Mouse (Mus musculus): ENCODE data around the gene Fam107b. TPM values are rescaled to one million over a fixed set of nuclear protein-coding genes. Genes with fewer than 3 reads are reported as not detected.
A peak's percentile ranks its signal among the peaks of the same experiment; 100 is the strongest.

The Fam107b gene
- 38.7 and 39.9 TPM in 2 replicates for polyA plus RNA-seq (2014; fragmentation: Nextera tagmentation; extraction: Ambion mirVana)

DNA sequence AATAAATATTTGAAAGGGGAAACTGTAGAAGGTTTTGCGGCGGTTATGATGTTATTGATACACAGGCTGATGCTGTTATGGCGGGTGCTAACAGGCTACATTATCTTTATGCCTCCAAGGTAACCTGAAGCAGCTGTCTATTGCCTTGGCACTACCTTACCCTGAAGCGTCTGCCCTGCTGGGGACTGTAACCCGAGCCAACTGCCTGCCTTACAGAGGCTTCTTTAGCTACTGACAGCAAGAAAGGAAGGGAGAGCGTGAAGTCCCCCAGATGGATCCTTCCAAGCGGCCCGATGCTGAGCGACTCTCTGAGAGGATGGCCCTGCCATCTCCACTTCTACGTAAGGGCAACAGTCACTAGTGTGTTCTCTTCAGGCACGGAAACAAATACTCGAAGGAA, at the start of gene Fam107b:
TSS of gene Fam107b (plus strand) at position 303 of the 400 bp plus-strand sequence.
- Histone ChIP-seq H3K9me3 (ENCODE audit: control insufficient read depth, low read length) (no peaks in the 10 kb centered on the region), H3K27ac (no peak within 1 kb of the TSS), H3K27me3 (ENCODE audit: control insufficient read depth, insufficient read depth, low read length) (no peaks in the 10 kb centered on the region), H3K36me3 (replicated peaks; ENCODE audit: control insufficient read depth, insufficient read depth) (no peaks in the 10 kb centered on the region), H3K4me1 (replicated peaks; ENCODE audit: control insufficient read depth, insufficient read depth, low read length) (no peaks in the 10 kb centered on the region), H3K4me3 (replicated peaks; ENCODE audit: low read length) (no peak within 1 kb of the TSS), H3K4me2 (replicated peaks) (no peak within 1 kb of the TSS), H3K9ac (no peak within 1 kb of the TSS)
- ATAC-seq (ENCODE audit: low FRiP score), result no peak
- WGBS, result 76% methylated on average over 12 of the region's 12 CpGs
- DNase-seq (ENCODE audit: low spot score), result no peak

GRCm38 (mm10) chr2:3522558-3522957, 47.7 kb upstream of the Fam107b start:
- no peak for DNase-seq (ENCODE audit: low spot score)
- H3K4me1 ChIP-seq (replicated peaks; ENCODE audit: control insufficient read depth, insufficient read depth, low read length), result no peaks in the 10 kb centered on the region
- no peak for ATAC-seq (ENCODE audit: low FRiP score)
- H3K9me3 ChIP-seq (ENCODE audit: control insufficient read depth, low read length), result no peaks in the 10 kb centered on the region
- H3K4me2 ChIP-seq (replicated peaks), result no peak overlapping the region
- H3K4me3 ChIP-seq (replicated peaks; ENCODE audit: low read length), result no peak overlapping the region
- 92% methylated on average over 4 of the region's 4 CpGs for WGBS
- no peak overlapping the region for H3K9ac ChIP-seq
- no peaks in the 10 kb centered on the region for H3K27me3 ChIP-seq (ENCODE audit: control insufficient read depth, insufficient read depth, low read length)
- no peak overlapping the region for H3K27ac ChIP-seq
- H3K36me3 ChIP-seq (replicated peaks; ENCODE audit: control insufficient read depth, insufficient read depth), result no peaks in the 10 kb centered on the region

GRCm38 (mm10) chr2:3526288-3526687, 44.0 kb upstream of the Fam107b start:
- H3K9ac ChIP-seq, result no peak overlapping the region
- ATAC-seq (ENCODE audit: low FRiP score), result no peak
- no peaks in the 10 kb centered on the region for H3K27me3 ChIP-seq (ENCODE audit: control insufficient read depth, insufficient read depth, low read length)
- H3K4me2 ChIP-seq (replicated peaks), result no peak overlapping the region
- H3K27ac ChIP-seq, result no peak overlapping the region
- DNase-seq (ENCODE audit: low spot score), result no peak
- H3K4me1 ChIP-seq (replicated peaks; ENCODE audit: control insufficient read depth, insufficient read depth, low read length), result no peaks in the 10 kb centered on the region
- no peaks in the 10 kb centered on the region for H3K9me3 ChIP-seq (ENCODE audit: control insufficient read depth, low read length)
- H3K36me3 ChIP-seq (replicated peaks; ENCODE audit: control insufficient read depth, insufficient read depth), result no peaks in the 10 kb centered on the region
- H3K4me3 ChIP-seq (replicated peaks; ENCODE audit: low read length), result no peak overlapping the region
- WGBS, result 84% methylated on average over 6 of the region's 6 CpGs

- ATAC-seq (ENCODE audit: low FRiP score) (no peak), DNase-seq (ENCODE audit: low spot score) (no peak)
- 82% methylated on average over 9 of the region's 9 CpGs for WGBS
- Histone ChIP-seq H3K27ac (no peak overlapping the region), H3K9ac (no peak overlapping the region), H3K4me3 (replicated peaks; ENCODE audit: low read length) (no peak overlapping the region), H3K4me1 (replicated peaks; ENCODE audit: control insufficient read depth, insufficient read depth, low read length) (no peaks in the 10 kb centered on the region), H3K27me3 (ENCODE audit: control insufficient read depth, insufficient read depth, low read length) (no peaks in the 10 kb centered on the region), H3K9me3 (ENCODE audit: control insufficient read depth, low read length) (no peaks in the 10 kb centered on the region), H3K4me2 (replicated peaks) (no peak overlapping the region), H3K36me3 (replicated peaks; ENCODE audit: control insufficient read depth, insufficient read depth) (no peaks in the 10 kb centered on the region)
Observed at GRCm38 (mm10) chr2:3541307-3542079, 28.8 kb upstream of the Fam107b start.

DNA sequence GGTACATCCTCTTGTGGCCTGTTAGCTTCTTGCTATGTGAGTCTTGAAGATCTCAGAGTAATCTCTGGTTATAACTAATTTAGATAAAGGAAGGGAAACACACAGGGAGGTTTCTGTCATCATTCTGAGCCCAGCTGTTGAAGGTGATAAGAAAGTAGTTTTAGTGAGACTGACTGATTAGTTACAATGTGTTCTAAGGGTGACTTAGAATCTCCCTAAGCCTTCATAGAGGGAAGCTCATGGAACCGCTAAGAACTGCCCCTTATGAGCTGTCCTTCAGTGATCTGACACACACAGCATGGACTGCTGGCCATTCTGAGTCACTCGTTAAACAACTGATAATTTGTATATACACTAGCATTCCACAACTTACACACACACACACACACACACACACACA, 24.2 kb upstream of the Fam107b start:
- no peak overlapping the region for H3K4me3 ChIP-seq (replicated peaks; ENCODE audit: low read length)
- H3K27ac ChIP-seq, result no peak overlapping the region
- no peaks in the 10 kb centered on the region for H3K9me3 ChIP-seq (ENCODE audit: control insufficient read depth, low read length)
- WGBS, result 69% methylated on average over 2 of the region's 2 CpGs
- H3K4me2 ChIP-seq (replicated peaks), result no peak overlapping the region
- DNase-seq (ENCODE audit: low spot score) (no peak), ATAC-seq (ENCODE audit: low FRiP score) (no peak)
- H3K9ac ChIP-seq, result no peak overlapping the region
- H3K27me3 ChIP-seq (ENCODE audit: control insufficient read depth, insufficient read depth, low read length), result no peaks in the 10 kb centered on the region
- H3K36me3 ChIP-seq (replicated peaks; ENCODE audit: control insufficient read depth, insufficient read depth), result no peaks in the 10 kb centered on the region
- no peaks in the 10 kb centered on the region for H3K4me1 ChIP-seq (replicated peaks; ENCODE audit: control insufficient read depth, insufficient read depth, low read length)

- DNase-seq (ENCODE audit: low spot score) (peak; percentile 82), ATAC-seq (ENCODE audit: low FRiP score) (no peak)
- 4% methylated on average over 4 of the region's 4 CpGs for WGBS
- Histone ChIP-seq H3K27me3 (ENCODE audit: control insufficient read depth, insufficient read depth, low read length) (no peaks in the 10 kb centered on the region), H3K9ac (no peak overlapping the region), H3K27ac (no peak overlapping the region), H3K4me2 (replicated peaks) (no peak overlapping the region), H3K4me1 (replicated peaks; ENCODE audit: control insufficient read depth, insufficient read depth, low read length) (no peaks in the 10 kb centered on the region), H3K36me3 (replicated peaks; ENCODE audit: control insufficient read depth, insufficient read depth) (no peaks in the 10 kb centered on the region), H3K4me3 (replicated peaks; ENCODE audit: low read length) (no peak overlapping the region), H3K9me3 (ENCODE audit: control insufficient read depth, low read length) (no peaks in the 10 kb centered on the region)
Observed at GRCm38 (mm10) chr2:3546588-3546987, 23.7 kb upstream of the Fam107b start.

DNA sequence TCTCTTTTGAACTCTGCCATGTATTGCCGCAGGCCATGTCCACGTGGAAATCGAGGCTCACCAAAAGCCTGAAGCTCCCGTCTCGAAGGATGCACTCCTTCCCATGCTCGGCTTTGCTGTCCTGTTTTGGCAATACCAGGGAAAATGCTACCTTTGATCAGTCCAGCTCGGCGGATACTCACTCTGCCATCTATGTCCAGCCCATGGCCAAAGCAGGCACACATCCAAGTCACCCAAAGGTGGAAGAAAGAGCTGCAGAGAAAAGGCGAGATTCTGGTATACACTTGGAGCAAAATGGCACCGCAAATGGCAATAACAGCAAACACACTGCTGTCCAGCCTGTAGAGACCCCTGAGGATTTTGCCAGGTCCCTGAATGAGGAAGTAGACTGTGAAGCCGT, 318 bp downstream of the Fam107b start:
- WGBS, result 87% methylated on average over 11 of the region's 11 CpGs
- ATAC-seq (ENCODE audit: low FRiP score) (no peak), DNase-seq (ENCODE audit: low spot score) (no peak)
- Histone ChIP-seq H3K4me1 (replicated peaks; ENCODE audit: control insufficient read depth, insufficient read depth, low read length) (no peaks in the 10 kb centered on the region), H3K9ac (no peak overlapping the region), H3K36me3 (replicated peaks; ENCODE audit: control insufficient read depth, insufficient read depth) (no peaks in the 10 kb centered on the region), H3K4me3 (replicated peaks; ENCODE audit: low read length) (no peak overlapping the region), H3K9me3 (ENCODE audit: control insufficient read depth, low read length) (no peaks in the 10 kb centered on the region), H3K27ac (no peak overlapping the region), H3K4me2 (replicated peaks) (no peak overlapping the region), H3K27me3 (ENCODE audit: control insufficient read depth, insufficient read depth, low read length) (no peaks in the 10 kb centered on the region)

GRCm38 (mm10) chr2:3573883-3574282, 3.6 kb downstream of the Fam107b start:
- ATAC-seq (ENCODE audit: low FRiP score), result no peak
- no peak overlapping the region for H3K27ac ChIP-seq
- no peaks in the 10 kb centered on the region for H3K4me1 ChIP-seq (replicated peaks; ENCODE audit: control insufficient read depth, insufficient read depth, low read length)
- no peak overlapping the region for H3K9ac ChIP-seq
- H3K9me3 ChIP-seq (ENCODE audit: control insufficient read depth, low read length), result no peaks in the 10 kb centered on the region
- no peaks in the 10 kb centered on the region for H3K36me3 ChIP-seq (replicated peaks; ENCODE audit: control insufficient read depth, insufficient read depth)
- DNase-seq (ENCODE audit: low spot score), result no peak
- no peak overlapping the region for H3K4me3 ChIP-seq (replicated peaks; ENCODE audit: low read length)
- no peak overlapping the region for H3K4me2 ChIP-seq (replicated peaks)
- no peaks in the 10 kb centered on the region for H3K27me3 ChIP-seq (ENCODE audit: control insufficient read depth, insufficient read depth, low read length)
- WGBS, result 85% methylated on average over 7 of the region's 7 CpGs

GRCm38 (mm10) chr2:3575140-3575539, 4.9 kb downstream of the Fam107b start:
- DNase-seq (ENCODE audit: low spot score), result no peak
- ATAC-seq (ENCODE audit: low FRiP score), result no peak

GRCm38 (mm10) chr2:3576346-3576745, 6.1 kb downstream of the Fam107b start:
- H3K4me1 ChIP-seq (replicated peaks; ENCODE audit: control insufficient read depth, insufficient read depth, low read length), result no peaks in the 10 kb centered on the region
- no peak for DNase-seq (ENCODE audit: low spot score)
- WGBS, result 92% methylated on average over 1 of the region's 1 CpGs
- no peaks in the 10 kb centered on the region for H3K36me3 ChIP-seq (replicated peaks; ENCODE audit: control insufficient read depth, insufficient read depth)
- no peaks in the 10 kb centered on the region for H3K27me3 ChIP-seq (ENCODE audit: control insufficient read depth, insufficient read depth, low read length)
- no peaks in the 10 kb centered on the region for H3K9me3 ChIP-seq (ENCODE audit: control insufficient read depth, low read length)
- H3K9ac ChIP-seq, result no peak overlapping the region
- no peak for ATAC-seq (ENCODE audit: low FRiP score)
- H3K4me3 ChIP-seq (replicated peaks; ENCODE audit: low read length), result no peak overlapping the region
- no peak overlapping the region for H3K27ac ChIP-seq
- H3K4me2 ChIP-seq (replicated peaks), result no peak overlapping the region

More at GRCm38 (mm10) chr2:3575140-3575539, 4.9 kb downstream of the Fam107b start:
- no peak overlapping the region for H3K4me2 ChIP-seq (replicated peaks)
- WGBS, result 82% methylated on average over 1 of the region's 1 CpGs
- no peak overlapping the region for H3K27ac ChIP-seq
- no peaks in the 10 kb centered on the region for H3K36me3 ChIP-seq (replicated peaks; ENCODE audit: control insufficient read depth, insufficient read depth)
- H3K9me3 ChIP-seq (ENCODE audit: control insufficient read depth, low read length), result no peaks in the 10 kb centered on the region
- no peak overlapping the region for H3K4me3 ChIP-seq (replicated peaks; ENCODE audit: low read length)
- H3K4me1 ChIP-seq (replicated peaks; ENCODE audit: control insufficient read depth, insufficient read depth, low read length), result no peaks in the 10 kb centered on the region
- no peaks in the 10 kb centered on the region for H3K27me3 ChIP-seq (ENCODE audit: control insufficient read depth, insufficient read depth, low read length)
- no peak overlapping the region for H3K9ac ChIP-seq

Data from hindbrain, embryonic 14.5 days (tissue).